Mouse (Mus musculus) frontal cortex, adult (tissue): ENCODE measurements around the gene Tppp3.

Experiments used
- ATAC-seq: cut with Nextera tagmentation; 2 replicates; pipeline ENCODE4 v1.9.2; 2017; ENCODE audit warnings: mild to moderate bottlenecking, moderate library complexity, mixed read lengths; ENCODE audit not compliant: low TSS enrichment

Gene Tppp3

DNA sequence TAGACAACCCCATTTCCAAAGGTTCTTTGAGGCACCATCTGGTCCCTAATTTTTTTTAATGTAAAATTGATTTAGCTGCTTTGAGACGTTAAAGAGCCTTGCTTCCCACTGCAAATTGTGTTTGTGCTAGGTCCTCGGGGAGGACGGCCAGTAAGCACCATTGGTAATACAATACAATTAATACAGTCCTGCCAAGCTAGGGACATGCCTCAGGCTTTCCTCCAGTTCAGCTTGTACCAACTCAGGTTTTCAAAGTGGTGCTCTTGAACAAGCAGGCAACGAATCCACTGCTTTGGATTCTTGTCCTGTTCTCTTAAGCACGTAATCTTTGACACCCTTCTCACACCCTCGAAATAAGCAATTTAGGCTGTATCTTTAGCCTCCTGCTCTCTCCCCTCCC is 38.3 kb downstream of the Tppp3 start:
- no peak for ATAC-seq

DNA sequence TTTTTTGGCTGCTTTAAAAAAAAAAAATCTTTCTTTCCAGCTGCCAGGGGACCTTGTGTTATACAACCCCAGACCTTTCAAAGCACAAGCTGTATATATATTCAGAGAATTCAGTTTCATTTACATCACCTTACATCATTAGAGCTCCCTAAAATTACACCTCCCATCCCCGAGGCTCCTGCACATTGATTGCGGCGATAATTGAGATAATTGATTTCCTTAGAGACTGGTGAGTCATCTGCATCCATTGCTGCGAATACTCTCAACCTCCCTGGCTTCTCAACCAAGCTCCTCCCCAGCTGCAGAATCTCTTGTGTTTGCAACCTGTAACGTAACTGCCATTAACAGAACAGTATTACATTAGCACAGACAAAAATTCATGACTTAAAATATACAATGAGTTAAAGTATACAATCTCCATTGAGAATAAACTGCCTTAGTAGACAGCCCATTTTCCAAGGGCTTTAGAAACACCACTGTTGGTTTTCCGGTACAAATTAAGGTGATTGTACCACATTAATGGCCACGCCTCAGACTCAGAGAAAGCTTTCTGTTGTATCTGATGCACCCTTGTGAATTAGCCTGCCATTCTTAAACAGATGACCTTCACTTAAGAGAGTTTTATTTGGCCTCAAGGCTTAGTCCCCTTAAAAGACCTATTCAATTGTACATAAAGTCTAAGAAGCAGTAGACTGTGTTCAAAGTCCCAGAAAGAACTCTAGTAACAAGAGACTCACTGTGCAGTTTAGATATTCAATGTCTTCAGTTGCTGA is 39.4 kb downstream of the Tppp3 start:
- no peak for ATAC-seq

DNA sequence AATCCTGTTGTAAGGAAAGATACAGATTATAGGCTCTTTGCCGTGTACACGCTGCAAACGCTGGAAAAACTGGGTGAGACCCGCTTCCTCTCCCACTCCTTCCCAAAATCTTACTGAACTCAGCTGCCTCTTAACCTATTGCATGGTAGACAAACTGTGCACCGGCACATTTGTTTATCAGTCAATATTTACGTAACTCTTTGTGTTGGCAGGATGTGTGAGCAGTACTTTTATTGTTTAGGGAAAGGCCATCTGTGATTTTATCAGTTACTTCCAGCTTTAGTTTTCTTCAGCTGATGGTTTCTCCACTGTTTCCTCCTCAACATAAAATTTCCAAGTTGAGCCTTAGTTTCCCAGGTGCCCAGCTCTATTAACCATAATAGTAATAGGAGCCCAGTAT is 44.4 kb downstream of the Tppp3 start:
- ATAC-seq: no peak

DNA sequence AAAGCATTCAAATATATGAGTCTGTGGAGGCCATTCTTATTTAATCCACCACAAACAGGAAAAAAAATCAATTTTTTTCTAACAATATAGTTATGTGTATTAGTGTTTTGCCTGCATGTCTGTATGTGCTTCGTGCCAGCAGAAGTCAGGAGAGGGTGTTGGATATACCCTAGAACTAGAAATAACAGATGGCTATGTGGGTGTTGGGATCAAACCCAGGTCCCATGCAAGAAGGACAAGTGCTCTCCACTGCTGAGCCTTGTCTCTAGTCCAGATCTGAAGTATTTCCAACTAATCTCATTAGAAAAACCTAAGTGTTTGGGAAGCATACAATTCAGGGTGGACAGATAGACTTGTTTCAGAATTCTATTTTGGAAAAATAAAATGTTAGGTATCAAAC is 49.3 kb downstream of the Tppp3 start:
- ATAC-seq: no peak

DNA sequence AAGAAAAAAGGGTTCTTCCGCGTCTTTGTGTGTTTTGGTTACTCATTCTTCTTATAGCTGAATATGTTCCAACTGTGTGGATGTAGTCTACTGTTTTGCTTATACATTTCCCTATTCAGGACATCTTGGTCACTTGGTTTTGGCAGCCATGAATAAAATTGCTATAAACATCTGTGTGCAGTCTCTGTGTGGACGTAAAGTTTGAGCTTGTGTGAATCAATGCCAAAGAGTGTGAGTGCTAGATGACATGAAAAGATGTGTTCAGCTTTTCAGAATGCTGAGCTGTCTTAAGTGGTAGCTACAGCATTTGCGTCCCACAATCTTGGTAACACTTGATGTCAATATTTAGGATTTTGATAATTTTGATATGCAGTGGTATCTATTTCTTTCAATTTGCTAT is 51.5 kb downstream of the Tppp3 start:
- ATAC-seq: no peak

DNA sequence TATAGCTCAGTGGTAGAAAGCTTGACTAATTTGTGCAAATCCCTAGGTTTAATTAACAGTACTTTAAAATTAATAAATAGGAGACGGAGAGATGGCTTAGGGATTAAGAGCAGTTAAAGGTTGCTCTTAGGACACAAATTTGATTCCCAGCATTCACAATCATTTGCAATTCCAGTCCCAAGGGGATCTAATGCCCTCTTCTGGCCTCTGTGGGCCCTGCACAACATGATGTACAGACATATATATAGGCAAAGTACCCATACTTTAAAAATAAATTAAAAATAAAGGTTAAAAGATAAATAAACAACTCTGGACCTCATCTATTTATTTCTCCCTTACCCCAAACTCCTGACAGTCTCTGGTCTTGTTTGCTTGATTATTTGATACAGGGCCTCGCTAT is 52.3 kb downstream of the Tppp3 start:
- ATAC-seq: no peak
